Mouse (Mus musculus) ES-Bruce4 (cell line): ENCODE results near the gene Tpra1.

Source experiments
- EP300 ChIP-seq: IDR thresholded peaks from 2 replicates; pipeline ENCODE4 v1.6.1; 2011; ENCODE audit warnings: low read depth, low read length; ENCODE audit not compliant: insufficient read depth
- POLR2A ChIP-seq: IDR thresholded peaks from one replicate; pipeline ENCODE4 v1.8.1; 2011; ENCODE audit warnings: low read length; ENCODE audit not compliant: insufficient read depth

GRCm38 (mm10) chr6:88946442-88946841 lies 44.4 kb downstream of the Tpra1 start:
- TF ChIP-seq EP300 (no peak), POLR2A (no peak)
